Mouse (Mus musculus): Measurements from ENCODE around the gene Pik3cb.

The Pik3cb gene

DNA sequence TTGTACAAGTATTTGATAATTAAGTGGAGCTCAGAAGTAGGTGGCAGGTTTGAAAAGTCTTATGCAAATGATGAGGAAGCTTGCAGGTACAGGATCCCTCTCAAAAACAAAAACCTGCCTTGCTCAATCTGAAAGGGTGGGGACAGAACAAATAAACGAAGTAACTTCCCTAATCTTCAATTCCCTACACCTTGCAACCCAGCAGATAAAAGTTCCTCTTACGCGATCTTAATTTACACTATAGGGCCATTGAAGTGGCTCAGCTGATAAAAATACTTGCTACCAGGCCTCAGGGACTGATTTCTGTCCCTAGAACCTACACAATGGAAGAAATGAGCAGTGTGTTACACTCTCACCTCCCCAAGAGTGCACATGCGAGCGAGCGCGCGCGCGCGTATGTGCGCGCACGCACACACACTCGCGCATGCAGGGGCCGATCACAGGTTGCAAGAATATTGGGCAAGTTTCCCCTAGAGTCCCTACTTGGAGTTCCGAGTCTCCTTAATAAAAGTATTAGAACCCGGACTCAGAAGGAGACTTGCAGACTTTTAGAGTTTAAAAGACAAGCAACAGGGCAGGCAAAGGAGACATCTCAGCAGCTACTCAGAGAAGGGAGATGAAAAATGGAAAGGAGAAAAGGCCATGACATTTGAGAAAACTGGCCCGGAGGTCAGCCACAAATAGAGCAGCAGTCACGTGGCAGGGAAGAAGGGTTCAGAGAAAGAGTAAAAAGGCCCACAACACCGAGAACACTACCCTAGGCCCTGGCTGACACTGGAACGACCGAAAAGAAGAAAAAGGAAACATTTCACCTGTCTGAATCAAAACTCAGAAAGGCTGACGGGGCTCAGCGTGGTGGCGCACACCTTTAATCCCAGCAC, 6.7 kb upstream of the Pik3cb start:
- DNase-seq (ENCODE audit: low spot score in 2 of 2), result no peak

GRCm38 (mm10) chr9:99145756-99146155, 5.3 kb upstream of the Pik3cb start:
- no peak for DNase-seq (ENCODE audit: low spot score in 2 of 2)

- DNase-seq (ENCODE audit: low spot score in 2 of 2), result no peak
These were observed 4.1 kb upstream of the Pik3cb start for GRCm38 (mm10) chr9:99144416-99144989.

GRCm38 (mm10) chr9:99141618-99142017, 1.2 kb upstream of the Pik3cb start:
- DNase-seq (ENCODE audit: low spot score in 2 of 2), result no peak

- DNase-seq (ENCODE audit: low spot score in 2 of 2), result no peak
These were observed 750 bp upstream of the Pik3cb start for GRCm38 (mm10) chr9:99141171-99141570.

DNA sequence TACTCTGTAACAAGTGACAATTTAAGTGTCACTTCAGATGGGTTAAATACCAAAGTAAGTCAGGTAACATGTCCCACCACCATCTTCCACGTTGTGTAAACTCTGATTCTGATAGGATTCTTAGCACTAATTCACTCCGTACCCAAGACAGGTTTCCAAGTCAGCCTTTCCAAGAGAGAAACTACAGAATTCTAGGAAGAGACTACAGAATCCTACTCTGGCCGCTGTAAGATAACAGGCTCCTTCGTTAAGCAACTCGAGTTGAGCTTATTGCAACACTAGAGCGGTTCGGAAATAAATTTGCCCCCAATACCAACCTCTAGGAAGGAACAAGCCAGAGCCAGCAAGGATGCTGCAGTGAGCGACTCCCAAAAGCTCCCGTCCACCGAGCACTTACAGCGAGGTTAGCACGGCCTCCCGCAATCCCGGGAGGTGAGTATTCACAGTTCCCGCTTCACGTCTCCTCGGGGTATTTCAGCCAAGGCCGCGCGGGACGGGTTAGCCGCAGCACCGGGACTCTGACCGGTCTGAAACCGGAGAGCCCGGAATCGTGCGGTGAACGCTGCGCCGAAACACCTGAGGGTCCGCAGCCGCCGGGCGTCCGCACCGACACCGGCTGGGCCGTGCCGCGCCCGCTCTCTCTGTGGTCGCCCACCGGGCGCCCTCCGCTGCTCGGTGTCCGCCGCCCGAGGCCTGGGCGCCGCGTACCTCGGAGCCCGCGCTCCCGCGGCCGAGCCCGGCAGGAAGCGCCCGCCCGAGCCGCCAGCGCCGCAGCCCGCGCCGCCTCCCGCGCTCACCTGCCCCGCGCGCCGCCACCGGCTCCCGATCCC, 1.0 kb downstream of the Pik3cb start:
- peak in 1 of 2 experiments; percentile 9 for DNase-seq (ENCODE audit: low spot score in 2 of 2)

GRCm38 (mm10) chr9:99137301-99137700, 3.1 kb downstream of the Pik3cb start:
- DNase-seq (ENCODE audit: low spot score in 2 of 2), result no peak

DNA sequence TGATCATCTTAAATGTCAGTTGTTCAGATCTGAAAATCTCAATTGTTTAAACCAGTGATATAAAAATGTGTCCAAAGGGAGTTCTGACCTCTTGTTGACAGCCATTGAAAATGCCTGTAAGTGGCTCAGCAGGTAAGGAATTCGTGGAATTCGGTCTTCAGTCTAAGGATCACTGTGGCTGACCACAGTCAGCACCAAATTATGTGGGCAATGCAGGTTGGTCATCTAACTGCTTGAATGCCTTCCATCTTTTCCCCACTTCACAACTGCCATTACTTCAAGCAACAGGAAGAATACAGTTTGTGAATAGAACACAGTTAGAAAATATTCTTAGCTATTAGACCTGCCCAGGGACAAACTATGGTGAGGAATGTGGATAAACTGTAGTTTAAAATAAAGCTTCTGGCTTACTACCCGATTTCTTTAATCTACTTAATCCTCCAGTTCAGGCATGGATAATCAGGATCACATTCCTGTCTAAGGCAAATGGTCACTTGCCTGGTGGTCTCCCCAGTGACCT, 8.4 kb downstream of the Pik3cb start:
- DNase-seq (ENCODE audit: low spot score in 2 of 2), result no peak

DNA sequence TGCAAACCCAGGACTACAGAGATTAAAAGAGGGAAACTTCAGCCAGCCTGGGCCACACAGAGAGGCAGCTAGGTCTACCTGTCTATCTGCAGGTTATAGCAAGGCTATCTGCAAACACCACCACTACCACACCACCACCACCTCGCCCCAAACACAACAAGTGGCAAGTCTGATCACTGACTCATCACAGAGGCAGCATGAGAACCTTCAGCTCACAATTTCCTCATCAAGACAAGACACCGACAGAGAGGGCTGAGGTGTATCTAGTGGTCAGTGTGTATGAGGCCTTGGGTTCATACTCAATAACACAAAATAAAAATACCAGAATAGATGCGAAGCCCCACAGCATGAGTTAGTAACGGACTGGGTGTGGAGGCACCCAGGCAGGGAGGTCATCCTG, 9.3 kb downstream of the Pik3cb start:
- DNase-seq (ENCODE audit: low spot score in 2 of 2), result peak; percentile 45 to 67

- no peak for DNase-seq (ENCODE audit: low spot score in 2 of 2)
These were observed 12.8 kb downstream of the Pik3cb start for GRCm38 (mm10) chr9:99127578-99127977.

DNA sequence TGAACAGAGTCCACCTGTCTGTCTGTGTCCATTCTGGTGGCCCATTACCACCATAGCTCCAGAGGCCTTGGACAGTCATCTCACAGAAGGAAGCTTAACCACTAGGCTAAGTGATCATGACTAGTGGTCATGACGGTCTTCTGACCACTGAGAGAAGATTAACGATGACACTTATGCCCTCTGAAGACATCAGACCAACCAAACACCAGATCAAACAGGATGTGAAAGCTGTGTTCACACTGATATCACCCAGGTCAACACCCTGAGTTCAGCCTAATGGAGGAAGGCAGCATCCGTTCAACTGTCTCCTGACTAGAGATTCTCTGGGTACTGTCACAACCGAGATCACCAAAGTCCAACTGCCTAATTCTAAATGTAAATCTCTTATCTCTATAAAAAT, 17.7 kb downstream of the Pik3cb start:
- DNase-seq (ENCODE audit: low spot score in 2 of 2), result peak; percentile 51 to 79

DNA sequence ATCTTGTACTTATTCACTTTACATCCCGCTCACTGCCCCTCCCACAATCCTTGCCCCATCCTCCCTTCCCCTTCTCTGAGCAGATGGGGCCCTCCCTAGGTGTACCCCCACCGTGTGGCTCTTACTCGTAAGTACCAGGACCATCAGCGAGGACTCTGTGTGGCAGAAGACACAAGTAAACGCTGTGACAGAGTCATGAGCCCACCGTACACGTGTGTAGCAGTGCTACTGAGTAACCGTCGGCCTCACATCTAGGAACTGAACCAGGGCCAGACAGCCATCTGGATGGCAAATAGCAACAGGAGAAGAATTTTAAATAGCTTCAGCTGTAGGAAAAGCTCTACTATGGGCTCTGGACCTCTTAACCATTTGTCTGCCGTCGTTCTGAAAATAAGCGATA, 28.0 kb downstream of the Pik3cb start:
- no peak for DNase-seq (ENCODE audit: low spot score in 2 of 2)

DNA sequence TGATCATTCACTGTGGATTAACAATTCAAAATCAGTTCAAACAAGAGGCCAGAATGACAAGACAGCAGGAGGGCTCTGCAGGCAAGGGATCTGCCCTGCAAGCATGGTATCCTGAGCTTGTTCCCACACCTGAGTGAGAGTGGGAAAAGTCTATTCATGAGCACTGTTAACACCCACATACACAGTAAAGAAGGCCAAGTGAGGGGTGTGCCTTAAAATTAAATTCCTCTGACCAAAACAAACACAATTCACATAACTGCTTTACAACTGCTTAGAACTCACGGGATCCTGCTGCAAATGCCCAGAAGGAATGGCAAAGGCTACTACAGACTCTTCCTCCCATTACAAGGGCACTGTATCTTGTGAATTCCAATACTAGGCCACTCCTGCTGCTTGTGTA, 29.3 kb downstream of the Pik3cb start:
- no peak for DNase-seq (ENCODE audit: low spot score in 2 of 2)

DNA sequence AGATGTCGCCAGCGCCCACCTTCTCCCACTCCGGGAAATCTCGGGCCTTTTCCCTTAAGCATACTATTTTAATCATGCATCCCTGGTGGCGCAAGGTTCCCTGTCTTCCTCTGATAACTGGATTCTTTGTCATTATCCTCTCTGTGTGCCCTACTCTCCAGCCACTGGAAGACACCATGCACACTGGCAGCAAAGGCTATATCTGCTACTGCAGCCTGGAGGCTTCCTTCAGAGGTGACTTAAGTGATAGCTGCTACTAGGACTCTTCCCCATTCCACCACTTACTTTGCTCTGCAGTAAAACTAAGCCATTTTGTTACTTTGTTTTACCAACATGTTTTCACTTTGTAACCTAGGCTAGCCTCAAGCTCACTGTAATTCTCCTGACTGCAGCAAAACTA, 30.2 kb downstream of the Pik3cb start:
- no peak for DNase-seq (ENCODE audit: low spot score in 2 of 2)

GRCm38 (mm10) chr9:99109585-99109984, 30.8 kb downstream of the Pik3cb start:
- DNase-seq (ENCODE audit: low spot score in 2 of 2), result no peak

- DNase-seq (ENCODE audit: low spot score in 2 of 2), result no peak
These were observed 36.0 kb downstream of the Pik3cb start for GRCm38 (mm10) chr9:99104449-99104848.

DNA sequence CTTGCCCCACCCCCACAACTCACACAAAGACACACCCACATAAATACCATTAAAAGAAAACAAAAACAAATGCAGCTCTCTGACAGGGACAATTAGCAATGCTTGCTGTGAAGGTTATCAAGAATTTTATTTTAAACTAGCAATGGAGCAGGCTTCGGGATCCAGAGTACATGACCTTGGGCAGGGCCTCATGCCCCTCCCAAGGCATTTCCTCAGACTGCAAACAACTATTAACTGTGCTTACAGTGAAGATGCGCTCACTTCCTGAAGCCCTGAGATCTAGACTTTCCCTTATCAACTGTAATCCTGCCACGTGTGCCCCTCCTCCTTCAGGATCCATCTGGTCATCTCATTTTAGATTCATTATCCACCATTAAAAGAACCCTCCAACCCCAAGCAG, 36.6 kb downstream of the Pik3cb start:
- no peak for DNase-seq (ENCODE audit: low spot score in 2 of 2)

- DNase-seq (ENCODE audit: low spot score in 2 of 2), result no peak
These were observed 41.8 kb downstream of the Pik3cb start for GRCm38 (mm10) chr9:99098482-99099129.

- no peak for DNase-seq (ENCODE audit: low spot score in 2 of 2)
These were observed 42.8 kb downstream of the Pik3cb start for GRCm38 (mm10) chr9:99097668-99098067.

- no peak for DNase-seq (ENCODE audit: low spot score in 2 of 2)
These were observed 45.2 kb downstream of the Pik3cb start for GRCm38 (mm10) chr9:99095192-99095591.

DNA sequence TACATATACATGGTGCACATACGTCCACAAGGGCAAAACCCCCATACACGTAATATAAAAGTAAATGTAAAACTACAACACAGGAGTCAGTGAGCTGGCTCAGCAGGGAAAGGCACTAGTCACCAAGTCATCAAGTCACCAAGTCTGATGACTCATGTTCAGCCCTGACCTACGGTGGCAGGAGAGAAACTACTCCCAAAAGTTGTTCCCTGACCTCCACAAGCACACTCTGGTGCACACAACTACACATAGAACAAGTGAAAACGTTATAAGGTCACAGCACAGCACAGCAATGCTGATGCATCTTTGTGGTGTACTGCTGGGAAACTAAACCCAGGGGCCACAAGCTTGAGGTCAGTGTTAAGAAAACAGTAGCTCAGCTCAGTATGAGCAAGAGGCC, 49.9 kb downstream of the Pik3cb start:
- DNase-seq (ENCODE audit: low spot score in 2 of 2), result peak in 1 of 2 experiments; percentile 9

DNA sequence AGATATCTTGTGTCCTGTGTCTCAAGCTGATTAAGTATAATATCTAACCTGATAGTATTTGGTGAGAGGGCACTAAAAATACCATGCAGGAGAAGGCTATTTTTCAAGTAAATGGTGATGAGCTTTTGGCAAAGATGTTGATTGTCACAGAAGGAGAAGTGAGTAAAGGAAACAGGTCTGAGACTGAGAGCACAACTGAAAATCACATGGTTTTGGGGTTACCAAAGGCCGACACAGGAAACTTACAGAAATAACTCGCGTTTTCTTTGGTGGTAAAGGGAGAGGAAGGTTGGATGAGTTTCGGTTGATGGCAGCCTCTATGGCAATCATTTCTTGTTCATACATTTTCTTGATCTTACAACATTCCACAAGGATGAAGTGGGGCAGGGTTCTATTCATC, 50.5 kb downstream of the Pik3cb start:
- DNase-seq (ENCODE audit: low spot score in 2 of 2), result no peak

Measured in natural killer cell, adult 2 months (primary cell).